Mouse (Mus musculus): ENCODE data around the gene Olfr1201.

Gene Olfr1201

DNA sequence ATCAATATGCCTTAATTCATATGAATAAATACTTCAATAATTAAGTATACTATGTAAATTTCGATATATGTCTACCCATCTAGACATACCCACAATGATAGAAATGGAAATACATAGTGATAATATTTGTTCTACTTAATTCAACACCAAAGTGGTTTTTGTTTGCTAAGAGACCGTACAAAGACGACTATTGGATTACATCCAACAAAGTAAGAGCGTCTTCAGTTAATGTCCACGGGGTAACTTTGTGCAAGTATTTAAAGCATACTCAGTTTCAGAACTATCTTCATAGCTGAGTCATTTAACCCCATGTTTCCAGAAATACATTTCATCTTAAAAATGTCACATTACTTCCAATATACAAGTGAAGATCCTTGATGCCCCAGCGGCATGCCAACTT, at the start of gene Olfr1201:
Gene Olfr1201 (plus strand): TSS at position 301 of the 400 bp plus-strand sequence.
- no peak for DNase-seq (ENCODE audit: low read depth, low spot score)

DNA sequence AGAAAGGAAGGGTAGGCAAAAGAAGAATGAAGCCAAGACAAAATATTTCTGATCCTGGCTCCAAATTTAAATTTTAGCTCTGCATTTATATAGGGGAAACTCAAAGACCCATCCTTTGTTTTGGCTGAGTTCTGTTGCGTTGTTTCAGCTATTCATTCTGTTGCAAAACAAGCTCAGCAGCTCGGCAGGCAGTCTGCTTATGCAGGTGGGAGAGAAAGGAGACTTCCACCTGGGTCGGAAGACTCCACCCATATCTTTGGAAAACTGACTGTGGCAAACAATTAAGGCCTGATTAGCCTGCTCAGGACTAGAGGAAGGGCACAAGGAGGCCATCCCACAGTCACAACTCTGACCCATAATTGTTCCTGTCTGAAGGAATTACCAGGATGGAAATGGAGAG, 49.5 kb upstream of the Olfr1201 start:
- no peak for DNase-seq (ENCODE audit: low read depth, low spot score)

DNA sequence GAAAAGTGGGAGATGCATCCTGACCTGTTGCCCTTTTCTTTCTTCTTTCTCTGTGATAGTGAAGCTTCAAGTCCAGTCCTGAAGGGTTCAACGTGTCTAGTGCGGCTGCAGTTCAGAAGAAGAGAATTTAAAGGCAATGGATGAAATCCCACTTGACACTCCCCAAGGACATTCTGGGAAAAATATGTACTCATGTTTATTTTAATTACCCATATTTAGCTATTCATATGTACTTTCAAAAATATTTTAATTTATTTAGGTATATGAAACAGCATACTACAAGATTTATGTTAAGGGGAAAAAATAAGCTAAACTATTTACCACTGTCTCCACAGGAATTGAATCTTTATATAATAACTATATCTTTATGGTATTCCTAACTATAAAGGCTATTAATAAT, 41.6 kb upstream of the Olfr1201 start, which contains the start of gene Olfr1198:
Gene Olfr1198 (minus strand): TSS at position 101 of the 400 bp plus-strand sequence.
- no peak for DNase-seq (ENCODE audit: low read depth, low spot score)

DNA sequence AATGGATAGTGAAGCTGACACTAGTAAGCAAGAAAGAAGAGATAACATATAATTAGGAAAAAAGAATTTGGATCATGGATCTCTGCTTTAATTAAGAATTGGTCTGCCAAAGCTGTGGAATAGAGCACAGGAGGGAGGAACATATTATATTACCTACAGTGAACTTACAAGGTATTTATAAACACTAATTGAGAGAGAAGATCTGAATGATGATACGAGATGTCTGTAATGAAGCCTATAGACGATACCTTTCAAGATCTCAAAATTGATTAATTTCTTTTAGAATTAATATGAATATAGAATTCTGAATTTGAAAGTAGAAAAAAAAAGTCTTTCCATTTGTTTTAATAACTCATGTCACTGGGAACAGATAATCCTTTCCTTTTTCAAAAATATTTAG, 32.5 kb upstream of the Olfr1201 start, which contains the start of gene Olfr1199:
Gene Olfr1199 (minus strand): TSS at position 101 of the 400 bp plus-strand sequence.
- no peak for DNase-seq (ENCODE audit: low read depth, low spot score)

DNA sequence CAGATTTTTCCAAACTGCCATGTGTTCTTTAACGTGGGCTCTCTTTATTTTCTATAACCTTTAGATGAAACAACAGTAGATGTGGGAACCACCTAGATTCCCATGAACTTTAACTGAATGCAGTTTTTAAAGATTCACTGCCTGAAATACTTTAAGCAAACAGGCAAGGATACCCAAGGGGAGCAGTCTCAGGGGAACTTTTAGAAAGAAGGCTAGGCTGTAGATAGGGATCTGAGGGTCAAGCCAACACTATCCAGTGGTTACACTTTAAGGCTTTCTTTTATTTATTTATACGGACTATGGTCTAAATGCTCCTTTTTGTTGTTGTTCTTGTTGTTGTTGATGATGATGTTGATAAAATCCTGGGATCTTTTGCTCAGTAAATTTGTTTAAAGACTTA, 22.4 kb upstream of the Olfr1201 start, which contains the start of gene Olfr1200:
Gene Olfr1200 (minus strand): TSS at position 101 of the 400 bp plus-strand sequence.
- no peak for DNase-seq (ENCODE audit: low read depth, low spot score)

DNA sequence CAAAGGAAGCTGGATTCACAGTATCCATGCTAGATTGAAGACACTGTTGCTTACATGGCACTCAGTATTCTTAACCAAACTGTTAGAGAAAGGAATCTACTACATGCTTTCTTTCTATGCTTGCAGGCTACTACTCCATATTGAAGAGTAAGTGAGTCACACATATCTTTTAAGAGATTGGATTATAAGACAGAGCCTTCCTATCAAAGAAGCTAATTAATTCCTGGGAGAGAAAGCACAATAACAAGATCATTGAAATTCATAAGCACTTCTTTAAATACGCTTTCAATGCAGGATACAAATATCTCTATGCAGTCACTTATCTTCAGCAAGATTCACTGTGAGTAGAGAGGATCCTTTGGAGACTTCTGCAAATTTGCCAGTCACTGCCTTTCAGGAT, 21.4 kb downstream of the Olfr1201 start, which contains the start of gene Olfr1202:
Gene Olfr1202 (plus strand): TSS at position 301 of the 400 bp plus-strand sequence.
- no peak for DNase-seq (ENCODE audit: low read depth, low spot score)

DNA sequence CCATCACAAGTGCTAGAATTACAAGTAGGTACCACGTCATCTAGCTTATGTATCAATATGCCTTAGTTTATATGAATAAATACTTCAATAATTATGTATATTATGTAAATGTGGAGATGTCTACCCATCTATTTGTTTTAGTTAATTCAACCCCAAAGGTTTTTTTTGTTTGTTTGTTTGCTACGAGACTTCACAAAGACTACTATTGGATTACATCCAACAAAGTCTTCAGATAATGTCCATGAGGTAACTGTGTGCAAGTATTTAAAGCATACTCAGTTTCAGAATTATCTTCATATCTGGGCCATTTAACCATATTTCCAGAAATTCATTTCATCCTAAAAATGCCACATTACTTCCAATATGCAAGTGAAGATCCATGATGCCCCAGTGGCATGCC, 36.6 kb downstream of the Olfr1201 start, which contains the start of gene Olfr1205:
Gene Olfr1205 (plus strand): TSS at position 301 of the 400 bp plus-strand sequence.
- DNase-seq (ENCODE audit: low read depth, low spot score) = no peak

DNA sequence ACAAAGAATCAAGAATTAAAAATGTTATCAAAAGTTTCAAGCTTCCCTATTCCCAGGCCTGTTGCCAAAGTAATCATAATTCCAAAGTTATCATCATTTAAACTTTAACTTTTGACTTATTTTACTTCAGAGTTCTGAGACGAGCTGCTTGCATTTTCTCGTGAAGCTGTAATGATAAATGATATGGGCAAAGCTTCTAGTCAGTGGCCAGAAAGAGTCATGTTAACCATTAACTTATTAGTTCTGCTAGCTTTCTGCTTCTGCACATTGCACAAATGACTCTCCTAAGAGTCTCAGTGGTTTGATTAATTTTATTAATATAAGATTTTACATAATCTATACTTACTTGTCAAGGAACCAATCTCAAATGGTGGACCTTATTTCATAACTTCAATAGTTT, 45.6 kb downstream of the Olfr1201 start:
- DNase-seq (ENCODE audit: low read depth, low spot score) = no peak
